Mouse (Mus musculus): ENCODE measurements around the gene Inpp5e. TPM values are rescaled to one million over a fixed set of nuclear protein-coding genes. Genes with fewer than 3 reads are reported as not detected.
A peak's percentile ranks its signal among the peaks of the same experiment; 100 is the strongest.
"Not testable (repeated sequence)": the region's sequence is repeated elsewhere in the genome, so short reads cannot be mapped to it uniquely, and the experiment has no call there.

Inpp5e gene
- polyA plus RNA-seq, 1 experiment from 2014 or later = 23.9 TPM

GRCm38 (mm10) chr2:26380871-26381270 lies 28.1 kb downstream of the Inpp5e start:
- H3K9ac ChIP-seq (replicated peaks; ENCODE audit: low read depth, low read length) = peak overlapping the region; percentile 79
- WGBS = 29% methylated on average over 6 of the region's 6 CpGs
- ATAC-seq; H3K9me3 ChIP-seq (ENCODE audit: control insufficient read depth, low read length); H3K4me1 ChIP-seq (replicated peaks; ENCODE audit: control insufficient read depth, insufficient read depth, low read length); H3K27me3 ChIP-seq (replicated peaks; ENCODE audit: control insufficient read depth, insufficient read depth, low read length); H3K27ac ChIP-seq (ENCODE audit: low read length): not testable (repeated sequence)
- peak overlapping the region; percentile 71 for H3K4me2 ChIP-seq (ENCODE audit: low read length)
- peak overlapping the region; percentile 86 for H3K4me3 ChIP-seq (replicated peaks; ENCODE audit: low read length)
- peaks cover 31% of the 10 kb centered on the region for H3K36me3 ChIP-seq (ENCODE audit: control insufficient read depth, insufficient read depth)

- Histone ChIP-seq H3K9ac (replicated peaks; ENCODE audit: low read depth, low read length) (peak within 1 kb of the TSS; percentile 79), H3K27ac (ENCODE audit: low read length) (no peak within 1 kb of the TSS; the same call in 1 of the 2 replicates), H3K9me3 (ENCODE audit: control insufficient read depth, low read length) (no peaks in the 10 kb centered on the region), H3K36me3 (ENCODE audit: control insufficient read depth, insufficient read depth) (peaks cover 28% of the 10 kb centered on the region), H3K27me3 (replicated peaks; ENCODE audit: control insufficient read depth, insufficient read depth, low read length) (no peaks in the 10 kb centered on the region), H3K4me2 (ENCODE audit: low read length) (peak within 1 kb of the TSS; percentile 71), H3K4me1 (replicated peaks; ENCODE audit: control insufficient read depth, insufficient read depth, low read length) (peaks cover 9% of the 10 kb centered on the region), H3K4me3 (replicated peaks; ENCODE audit: low read length) (peak within 1 kb of the TSS; percentile 86)
- ATAC-seq = peak; percentile 98
- under 1% methylated on average over 38 of the region's 38 CpGs for WGBS
These were observed 28.8 kb downstream of the Inpp5e start, which contains the start of gene Snapc4 for GRCm38 (mm10) chr2:26380131-26380771. Gene Snapc4 (minus strand): TSS chr2:26380653.

- Histone ChIP-seq H3K36me3 (ENCODE audit: control insufficient read depth, insufficient read depth) (peaks cover 55% of the 10 kb centered on the region), H3K27me3 (replicated peaks; ENCODE audit: control insufficient read depth, insufficient read depth, low read length) (no peaks in the 10 kb centered on the region), H3K4me1 (replicated peaks; ENCODE audit: control insufficient read depth, insufficient read depth, low read length) (no peaks in the 10 kb centered on the region), H3K27ac (ENCODE audit: low read length) (no peak overlapping the region), H3K4me3 (replicated peaks; ENCODE audit: low read length) (no peak overlapping the region), H3K4me2 (ENCODE audit: low read length) (no peak overlapping the region), H3K9me3 (ENCODE audit: control insufficient read depth, low read length) (no peaks in the 10 kb centered on the region), H3K9ac (replicated peaks; ENCODE audit: low read depth, low read length) (no peak overlapping the region)
- WGBS = 92% methylated on average over 8 of the region's 8 CpGs
- ATAC-seq = no peak
These were observed 36.6 kb downstream of the Inpp5e start for GRCm38 (mm10) chr2:26372396-26372795.

- ATAC-seq = no peak
- Histone ChIP-seq H3K4me3 (replicated peaks; ENCODE audit: low read length) (no peak overlapping the region), H3K4me2 (ENCODE audit: low read length) (no peak overlapping the region), H3K36me3 (ENCODE audit: control insufficient read depth, insufficient read depth) (peaks cover 39% of the 10 kb centered on the region), H3K27ac (ENCODE audit: low read length) (no peak overlapping the region), H3K9ac (replicated peaks; ENCODE audit: low read depth, low read length) (no peak overlapping the region), H3K9me3 (ENCODE audit: control insufficient read depth, low read length) (no peaks in the 10 kb centered on the region), H3K4me1 (replicated peaks; ENCODE audit: control insufficient read depth, insufficient read depth, low read length) (no peaks in the 10 kb centered on the region), H3K27me3 (replicated peaks; ENCODE audit: control insufficient read depth, insufficient read depth, low read length) (no peaks in the 10 kb centered on the region)
- WGBS = 95% methylated on average over 1 of the region's 1 CpGs
These were observed 40.4 kb downstream of the Inpp5e start for GRCm38 (mm10) chr2:26368572-26368971.

GRCm38 (mm10) chr2:26367911-26368310 lies 41.1 kb downstream of the Inpp5e start:
- ATAC-seq = no peak
- Histone ChIP-seq H3K4me2 (ENCODE audit: low read length) (no peak overlapping the region), H3K36me3 (ENCODE audit: control insufficient read depth, insufficient read depth) (peaks cover 36% of the 10 kb centered on the region), H3K9me3 (ENCODE audit: control insufficient read depth, low read length) (no peaks in the 10 kb centered on the region), H3K9ac (replicated peaks; ENCODE audit: low read depth, low read length) (no peak overlapping the region), H3K27ac (ENCODE audit: low read length) (no peak overlapping the region), H3K4me3 (replicated peaks; ENCODE audit: low read length) (no peak overlapping the region), H3K27me3 (replicated peaks; ENCODE audit: control insufficient read depth, insufficient read depth, low read length) (no peaks in the 10 kb centered on the region), H3K4me1 (replicated peaks; ENCODE audit: control insufficient read depth, insufficient read depth, low read length) (no peaks in the 10 kb centered on the region)
- 93% methylated on average over 6 of the region's 6 CpGs for WGBS

GRCm38 (mm10) chr2:26364738-26365465 lies 44.1 kb downstream of the Inpp5e start:
- H3K4me3 ChIP-seq (replicated peaks; ENCODE audit: low read length) = no peak overlapping the region
- no peak overlapping the region for H3K9ac ChIP-seq (replicated peaks; ENCODE audit: low read depth, low read length)
- ATAC-seq = no peak
- H3K27me3 ChIP-seq (replicated peaks; ENCODE audit: control insufficient read depth, insufficient read depth, low read length) = no peaks in the 10 kb centered on the region
- WGBS = 90% methylated on average over 10 of the region's 10 CpGs
- no peaks in the 10 kb centered on the region for H3K9me3 ChIP-seq (ENCODE audit: control insufficient read depth, low read length)
- peaks cover 19% of the 10 kb centered on the region for H3K36me3 ChIP-seq (ENCODE audit: control insufficient read depth, insufficient read depth)
- no peak overlapping the region for H3K27ac ChIP-seq (ENCODE audit: low read length)
- H3K4me2 ChIP-seq (ENCODE audit: low read length) = no peak overlapping the region
- no peaks in the 10 kb centered on the region for H3K4me1 ChIP-seq (replicated peaks; ENCODE audit: control insufficient read depth, insufficient read depth, low read length)

- Histone ChIP-seq H3K9ac (replicated peaks; ENCODE audit: low read depth, low read length) (no peak overlapping the region), H3K9me3 (ENCODE audit: control insufficient read depth, low read length) (no peaks in the 10 kb centered on the region), H3K27me3 (replicated peaks; ENCODE audit: control insufficient read depth, insufficient read depth, low read length) (no peaks in the 10 kb centered on the region), H3K4me1 (replicated peaks; ENCODE audit: control insufficient read depth, insufficient read depth, low read length) (no peaks in the 10 kb centered on the region), H3K4me3 (replicated peaks; ENCODE audit: low read length) (no peak overlapping the region), H3K27ac (ENCODE audit: low read length) (no peak overlapping the region), H3K4me2 (ENCODE audit: low read length) (no peak overlapping the region), H3K36me3 (ENCODE audit: control insufficient read depth, insufficient read depth) (peaks cover 8% of the 10 kb centered on the region; the same call in 1 of the 2 replicates)
- 87% methylated on average over 5 of the region's 5 CpGs for WGBS
- ATAC-seq = no peak
These were observed 45.5 kb downstream of the Inpp5e start for GRCm38 (mm10) chr2:26363481-26363880.

GRCm38 (mm10) chr2:26362991-26363390 lies 46.0 kb downstream of the Inpp5e start:
- 87% methylated on average over 5 of the region's 5 CpGs for WGBS
- Histone ChIP-seq H3K9me3 (ENCODE audit: control insufficient read depth, low read length) (no peaks in the 10 kb centered on the region), H3K4me2 (ENCODE audit: low read length) (no peak overlapping the region), H3K9ac (replicated peaks; ENCODE audit: low read depth, low read length) (no peak overlapping the region), H3K36me3 (ENCODE audit: control insufficient read depth, insufficient read depth) (peaks cover 8% of the 10 kb centered on the region; the same call in 1 of the 2 replicates), H3K4me3 (replicated peaks; ENCODE audit: low read length) (no peak overlapping the region), H3K4me1 (replicated peaks; ENCODE audit: control insufficient read depth, insufficient read depth, low read length) (no peaks in the 10 kb centered on the region), H3K27me3 (replicated peaks; ENCODE audit: control insufficient read depth, insufficient read depth, low read length) (no peaks in the 10 kb centered on the region), H3K27ac (ENCODE audit: low read length) (no peak overlapping the region)
- ATAC-seq = no peak

- ATAC-seq = no peak
- no peaks in the 10 kb centered on the region for H3K36me3 ChIP-seq (ENCODE audit: control insufficient read depth, insufficient read depth)
- H3K4me1 ChIP-seq (replicated peaks; ENCODE audit: control insufficient read depth, insufficient read depth, low read length) = no peaks in the 10 kb centered on the region
- H3K9me3 ChIP-seq (ENCODE audit: control insufficient read depth, low read length) = no peaks in the 10 kb centered on the region
- no peak within 1 kb of the TSS for H3K4me2 ChIP-seq (ENCODE audit: low read length)
- H3K27me3 ChIP-seq (replicated peaks; ENCODE audit: control insufficient read depth, insufficient read depth, low read length) = no peaks in the 10 kb centered on the region
- WGBS = 59% methylated on average over 3 of the region's 3 CpGs
- H3K4me3 ChIP-seq (replicated peaks; ENCODE audit: low read length) = no peak within 1 kb of the TSS
- H3K27ac ChIP-seq (ENCODE audit: low read length) = no peak within 1 kb of the TSS
- H3K9ac ChIP-seq (replicated peaks; ENCODE audit: low read depth, low read length) = no peak within 1 kb of the TSS
These were observed 48.2 kb downstream of the Inpp5e start, which contains the start of gene Card9 for GRCm38 (mm10) chr2:26360772-26361171. Gene Card9 (minus strand): TSS chr2:26360918.
